Mouse (Mus musculus): ENCODE results near the gene Fam76a. TPM values are rescaled to one million over a fixed set of nuclear protein-coding genes. Genes with fewer than 3 reads are reported as not detected.

Fam76a gene
- polyA plus RNA-seq, 1 experiment from 2014 or later: 43.0 TPM

DNA sequence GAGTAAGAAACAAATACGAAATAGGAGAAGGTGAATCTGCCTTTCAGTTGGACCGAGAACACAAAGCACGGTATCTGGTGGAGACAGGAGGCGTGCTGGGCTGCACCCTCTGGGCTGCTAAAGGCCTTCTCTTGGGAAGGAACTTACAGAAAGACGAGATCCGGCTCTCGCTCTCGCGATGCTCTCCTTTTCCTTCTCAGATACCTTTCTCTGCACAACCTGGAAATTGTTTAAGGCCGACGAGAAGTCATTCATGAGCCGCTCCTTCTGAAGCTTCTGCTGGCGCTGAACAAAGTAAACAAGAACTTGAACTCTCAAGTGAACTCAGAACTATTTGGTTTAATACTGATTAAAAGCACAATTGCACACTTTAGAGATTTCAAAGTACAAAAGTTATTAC lies 59.3 kb downstream of the Fam76a start:
- H3K4me2 ChIP-seq: no peak overlapping the region
- TF ChIP-seq CTCF (IDR thresholded peaks at IDR 0.05; ENCODE audit: low read depth): no peak
- no peaks in the 10 kb centered on the region for H3K9me3 ChIP-seq (ENCODE audit: low read depth, low read length)
- H3K36me3 ChIP-seq (ENCODE audit: insufficient read depth): peaks cover 80% of the 10 kb centered on the region
- H3K4me1 ChIP-seq (ENCODE audit: insufficient read depth): no peaks in the 10 kb centered on the region
- peak; percentile 55 for DNase-seq
- ATAC-seq (ENCODE audit: insufficient read depth): no peak
- no peak overlapping the region for H3K4me3 ChIP-seq (ENCODE audit: low read depth, low read length)
- no peaks in the 10 kb centered on the region for H3K27me3 ChIP-seq (ENCODE audit: insufficient read depth, low read length)
- H3K9ac ChIP-seq: no peak overlapping the region
- H3K27ac ChIP-seq (ENCODE audit: low read depth): no peak overlapping the region
- WGBS: 66% methylated on average over 13 of the region's 13 CpGs

GRCm38 (mm10) chr4:132860880-132861279 lies 61.5 kb downstream of the Fam76a start:
- no peaks in the 10 kb centered on the region for H3K9me3 ChIP-seq (ENCODE audit: low read depth, low read length)
- no peaks in the 10 kb centered on the region for H3K4me1 ChIP-seq (ENCODE audit: insufficient read depth)
- no peak for DNase-seq
- H3K9ac ChIP-seq: no peak overlapping the region
- H3K4me3 ChIP-seq (ENCODE audit: low read depth, low read length): no peak overlapping the region
- WGBS: 80% methylated on average over 1 of the region's 1 CpGs
- peaks cover 79% of the 10 kb centered on the region for H3K36me3 ChIP-seq (ENCODE audit: insufficient read depth)
- H3K4me2 ChIP-seq: no peak overlapping the region
- TF ChIP-seq CTCF (IDR thresholded peaks at IDR 0.05; ENCODE audit: low read depth): no peak
- H3K27ac ChIP-seq (ENCODE audit: low read depth): no peak overlapping the region
- ATAC-seq (ENCODE audit: insufficient read depth): no peak
- H3K27me3 ChIP-seq (ENCODE audit: insufficient read depth, low read length): no peaks in the 10 kb centered on the region

Other genes starting within 250 kb of the Fam76a start
- gene Xkr8, start 190.0 kb downstream of the Fam76a start, polyA plus RNA-seq (2014; fragmentation: Nextera tagmentation; extraction: Ambion mirVana): 4.7 and 5.5 TPM in 2 replicates
- 7.8 and 8.4 TPM in 2 replicates for gene Smpdl3b, start 165.3 kb downstream of the Fam76a start, polyA plus RNA-seq (2014; fragmentation: Nextera tagmentation; extraction: Ambion mirVana)
- gene Rpa2, start 154.2 kb downstream of the Fam76a start, polyA plus RNA-seq (2014; fragmentation: Nextera tagmentation; extraction: Ambion mirVana): 127 and 129 TPM in 2 replicates
- 1.4 and 1.8 TPM in 2 replicates for gene Themis2, start 126.2 kb downstream of the Fam76a start, polyA plus RNA-seq (2014; fragmentation: Nextera tagmentation; extraction: Ambion mirVana)
- 58.3 and 60.4 TPM in 2 replicates for gene Ppp1r8, start 79.4 kb downstream of the Fam76a start, polyA plus RNA-seq (2014; fragmentation: Nextera tagmentation; extraction: Ambion mirVana)
- gene Stx12, start 38.0 kb downstream of the Fam76a start, polyA plus RNA-seq (2014; fragmentation: Nextera tagmentation; extraction: Ambion mirVana): 67.4 and 68.0 TPM in 2 replicates
- 0.46 and 0.66 TPM in 2 replicates for gene Fgr, start 51.5 kb upstream of the Fam76a start, polyA plus RNA-seq (2014; fragmentation: Nextera tagmentation; extraction: Ambion mirVana)
- 10.2 and 10.5 TPM in 2 replicates for gene Ahdc1, start 88.7 kb upstream of the Fam76a start, polyA plus RNA-seq (2014; fragmentation: Nextera tagmentation; extraction: Ambion mirVana)
- 96.3 and 101 TPM in 2 replicates for gene Wasf2, start 207.9 kb upstream of the Fam76a start, polyA plus RNA-seq (2014; fragmentation: Nextera tagmentation; extraction: Ambion mirVana)